Mouse (Mus musculus) forebrain, embryonic 16.5 days (tissue): ENCODE results near the gene Nhsl1. TPM values are rescaled to one million over a fixed set of nuclear protein-coding genes. Genes with fewer than 3 reads are reported as not detected.

Experiments
- ATAC-seq: fragments of 200-750 bp; cut with Nextera tagmentation; 2 replicates; pipeline ENCODE4 v1.8.0; 2017; ENCODE audit warnings: mild to moderate bottlenecking, moderate library complexity
- H3K27ac ChIP-seq: fragments of 300-500 bp; sonication (generic); 2 replicates; pipeline ENCODE4 v1.5.1; 2014; ENCODE audit warnings: low read length, control low read depth
- H3K27me3 ChIP-seq: fragments of 300-500 bp; sonication (generic); replicated peaks from 2 replicates; pipeline ENCODE4 v1.6.1; 2014; ENCODE audit warnings: low read length; ENCODE audit not compliant: control insufficient read depth, insufficient read depth
- H3K36me3 ChIP-seq: fragments of 300-500 bp; sonication (generic); 2 replicates; pipeline ENCODE4 v1.6.1; 2014; ENCODE audit not compliant: control insufficient read depth, insufficient read depth
- H3K4me1 ChIP-seq: fragments of 300-500 bp; sonication (generic); replicated peaks from 2 replicates; pipeline ENCODE4 v1.6.1; 2014; ENCODE audit warnings: low read length; ENCODE audit not compliant: control insufficient read depth, insufficient read depth
- H3K4me2 ChIP-seq: fragments of 300-500 bp; sonication (generic); 2 replicates; pipeline ENCODE4 v1.6.1; 2014; ENCODE audit warnings: mild to moderate bottlenecking, low read length, control low read depth
- H3K4me3 ChIP-seq: fragments of 300-500 bp; sonication (generic); replicated peaks from 2 replicates; pipeline ENCODE4 v1.5.1; 2014; ENCODE audit warnings: mild to moderate bottlenecking, low read length, control low read depth
- H3K9ac ChIP-seq: fragments of 300-500 bp; sonication (generic); replicated peaks from 2 replicates; pipeline ENCODE4 v1.6.1; 2014; ENCODE audit warnings: low read depth, low read length, control low read depth
- H3K9me3 ChIP-seq: fragments of 300-500 bp; sonication (generic); 2 replicates; pipeline ENCODE4 v1.6.1; 2016; ENCODE audit warnings: low read length; ENCODE audit not compliant: control insufficient read depth
- WGBS: fragments of 180-500 bp; shearing (Covaris S2); extraction: QIAGEN DNeasy Blood & Tissue Kit; methylation state at CpG from one replicate; pipeline ENCODE4 v1.1.7; 2014; 5-methylcytosine and 5-hydroxymethylcytosine counted together
- polyA plus RNA-seq: library from polyadenylated mRNA; unstranded; fragments of >200 nt; fragmentation: Nextera tagmentation; extraction: Ambion mirVana; gene quantifications from 2 replicates; pipeline ENCODE4 v1.2.1, GENCODE M21; 2015

The Nhsl1 gene
- polyA plus RNA-seq, 1 experiment from 2014 or later, result 17.4 TPM

- no peak for ATAC-seq
- H3K9ac ChIP-seq, result no peak overlapping the region
Observed at GRCm38 (mm10) chr10:18561445-18561844, 242.7 kb downstream of the Nhsl1 start.

GRCm38 (mm10) chr10:18562940-18563339, 244.2 kb downstream of the Nhsl1 start:
- Histone ChIP-seq H3K4me3 (no peak overlapping the region), H3K4me1 (no peaks in the 10 kb centered on the region), H3K9me3 (no peaks in the 10 kb centered on the region), H3K27me3 (no peaks in the 10 kb centered on the region), H3K27ac (no peak overlapping the region), H3K4me2 (no peak overlapping the region), H3K36me3 (no peaks in the 10 kb centered on the region), H3K9ac (no peak overlapping the region)
- 6% methylated on average over 4 of the region's 4 CpGs for WGBS
- peak; percentile 69; the same call in 1 of the 2 replicates for ATAC-seq

More at GRCm38 (mm10) chr10:18561445-18561844, 242.7 kb downstream of the Nhsl1 start:
- H3K9me3 ChIP-seq, result no peaks in the 10 kb centered on the region
- no peaks in the 10 kb centered on the region for H3K27me3 ChIP-seq
- H3K4me2 ChIP-seq, result no peak overlapping the region
- no peaks in the 10 kb centered on the region for H3K36me3 ChIP-seq
- no peaks in the 10 kb centered on the region for H3K4me1 ChIP-seq
- WGBS, result 55% methylated on average over 5 of the region's 5 CpGs
- H3K4me3 ChIP-seq, result no peak overlapping the region
- no peak overlapping the region for H3K27ac ChIP-seq

GRCm38 (mm10) chr10:18572581-18572980, 253.8 kb downstream of the Nhsl1 start:
- Histone ChIP-seq H3K27ac (no peak overlapping the region), H3K4me1 (no peaks in the 10 kb centered on the region), H3K4me2 (no peak overlapping the region), H3K27me3 (no peaks in the 10 kb centered on the region), H3K9me3 (peaks cover 4% of the 10 kb centered on the region; the same call in 1 of the 2 replicates), H3K36me3 (no peaks in the 10 kb centered on the region), H3K4me3 (no peak overlapping the region), H3K9ac (no peak overlapping the region)
- WGBS, result 55% methylated on average over 2 of the region's 2 CpGs
- ATAC-seq, result no peak

Other genes with a start within 250 kb of the Nhsl1 start
- 0.44 TPM in 1 of 2 replicates, not detected in the other for gene Ect2l, start 108.1 kb upstream of the Nhsl1 start, polyA plus RNA-seq
- gene Ccdc28a, start 84.0 kb upstream of the Nhsl1 start, polyA plus RNA-seq, result 7.8 and 9.6 TPM in 2 replicates
- gene Hebp2, start 227.1 kb downstream of the Nhsl1 start, polyA plus RNA-seq, result 5.9 TPM in 2 replicates